Mouse (Mus musculus) liver, adult 2 months (tissue): ENCODE data around the gene Casz1.

Source experiments
- CTCF ChIP-seq: fragments of 200-500 bp; IDR thresholded peaks from 2 replicates; pipeline ENCODE4 v1.5.1; 2011; ENCODE audit warnings: low read depth, low read length, control low read depth
- POLR2A ChIP-seq: fragments of 200-500 bp; IDR thresholded peaks from 2 replicates; pipeline ENCODE4 v1.6.1; 2011; ENCODE audit warnings: low read length, control low read depth; ENCODE audit not compliant: insufficient read depth; ENCODE audit errors: extremely low read depth

- TF ChIP-seq CTCF, result no peak
- no peak for TF ChIP-seq POLR2A
Observed at GRCm38 (mm10) chr4:148783760-148784159, 20.5 kb upstream of the Casz1 start.
